Mouse (Mus musculus) liver, embryonic 14.5 days (tissue): ENCODE measurements around the gene Lyzl4. TPM values are rescaled to one million over a fixed set of nuclear protein-coding genes. Genes with fewer than 3 reads are reported as not detected.

Experiments used
- ATAC-seq: fragments of 200-750 bp; cut with Nextera tagmentation; 2 replicates; pipeline ENCODE4 v1.8.0; 2017; ENCODE audit warnings: moderate number of reproducible peaks, mild to moderate bottlenecking, moderate library complexity; ENCODE audit not compliant: insufficient read depth
- DNase-seq, 3 experiments: peaks; one replicate each; pipeline ENCODE4 v3.0.0-alpha.2; 2012 to 2013; ENCODE audit warnings: low read depth in 3 of 3, low spot score in 3 of 3
- H3K27ac ChIP-seq: fragments of 300-500 bp; sonication (generic); 2 replicates; pipeline ENCODE4 v1.5.1; 2014; ENCODE audit warnings: moderate library complexity, mild to moderate bottlenecking, control low read depth, inconsistent platforms
- H3K27me3 ChIP-seq: fragments of 300-500 bp; sonication (generic); 2 replicates; pipeline ENCODE4 v1.6.1; 2014; ENCODE audit warnings: mild to moderate bottlenecking, low read length, moderate library complexity; ENCODE audit not compliant: control insufficient read depth, insufficient read depth
- H3K36me3 ChIP-seq: fragments of 300-500 bp; sonication (generic); replicated peaks from 2 replicates; pipeline ENCODE4 v1.6.1; 2014; ENCODE audit warnings: low read depth; ENCODE audit not compliant: control insufficient read depth, insufficient read depth
- H3K4me1 ChIP-seq, 2 experiments: fragments of 200-500 bp in 1 of 2; fragments of 300-500 bp in 1 of 2; sonication (generic) in 1 of 2; replicated peaks; 2 replicates each; pipeline ENCODE4 v1.6.1; 2012 to 2014; ENCODE audit warnings: antibody characterized with exemption in 1 of 2, inconsistent platforms in 1 of 2, low read length in 1 of 2; ENCODE audit not compliant: control insufficient read depth in 2 of 2, insufficient read depth in 2 of 2
- H3K4me2 ChIP-seq: fragments of 300-500 bp; sonication (generic); 2 replicates; pipeline ENCODE4 v1.6.1; 2014; ENCODE audit warnings: low read depth, mild to moderate bottlenecking, control low read depth, moderate library complexity
- H3K4me3 ChIP-seq, 2 experiments: fragments of 200-500 bp in 1 of 2; fragments of 300-500 bp in 1 of 2; sonication (generic) in 1 of 2; 2 replicates each; pipeline ENCODE4 v1.5.1; 2012 to 2014; ENCODE audit warnings: low read depth in 2 of 2, low read length in 2 of 2, mild to moderate bottlenecking in 2 of 2, control low read depth in 1 of 2, inconsistent platforms in 1 of 2, moderate library complexity in 1 of 2; ENCODE audit not compliant: insufficient read depth in 1 of 2
- H3K9ac ChIP-seq: fragments of 300-500 bp; sonication (generic); replicated peaks from 2 replicates; pipeline ENCODE4 v1.6.1; 2014; ENCODE audit warnings: mild to moderate bottlenecking, control low read depth, moderate library complexity
- H3K9me3 ChIP-seq: fragments of 300-500 bp; sonication (generic); 2 replicates; pipeline ENCODE4 v1.6.1; 2016; ENCODE audit warnings: low read length, mixed read lengths; ENCODE audit not compliant: control insufficient read depth
- CTCF ChIP-seq: IDR thresholded peaks from 2 replicates; pipeline ENCODE4 v1.5.1; 2016; ENCODE audit warnings: antibody characterized with exemption, low read depth, control low read depth
- EP300 ChIP-seq: IDR thresholded peaks from 2 replicates; pipeline ENCODE4 v1.6.1; 2016; ENCODE audit warnings: antibody characterized with exemption, low read depth
- WGBS: fragments of 180-500 bp; shearing (Covaris S2); extraction: QIAGEN DNeasy Blood & Tissue Kit; methylation state at CpG from one replicate; pipeline ENCODE4 v1.1.7; 2014; ENCODE audit not compliant: insufficient replicate concordance; 5-methylcytosine and 5-hydroxymethylcytosine counted together
- polyA plus RNA-seq, 2 experiments: library from polyadenylated mRNA; depleted of rRNA in 1 of 2; stranded (reverse) in 1 of 2; unstranded in 1 of 2; fragments of >200 nt; fragmentation: Nextera tagmentation in 1 of 2; extraction: Ambion mirVana in 1 of 2; gene quantifications; 2 replicates each; pipeline versions ENCODE4 v1.2.1 to v1.2.3; 2012 to 2014

Gene Lyzl4
- polyA plus RNA-seq, 2 experiments = 0.15 TPM; not detected in 1

GRCm38 (mm10) chr9:121563276-121563675, 78.6 kb downstream of the Lyzl4 start:
- DNase-seq (no peak), ATAC-seq (no peak)
- no peaks in the 10 kb centered on the region for H3K36me3 ChIP-seq
- no peak overlapping the region for H3K27ac ChIP-seq
- H3K9me3 ChIP-seq = no peaks in the 10 kb centered on the region
- H3K4me2 ChIP-seq = no peak overlapping the region
- H3K9ac ChIP-seq = no peak overlapping the region
- TF ChIP-seq EP300 = no peak
- TF ChIP-seq CTCF = no peak
- no peaks in the 10 kb centered on the region for H3K27me3 ChIP-seq
- H3K4me1 ChIP-seq = 0 out of 4 replicates have a peak, but pooled peaks cover 0 to 2% of the 10 kb centered on the region in 2 experiments
- 62% methylated on average over 7 of the region's 7 CpGs for WGBS
- H3K4me3 ChIP-seq = no peak overlapping the region

DNA sequence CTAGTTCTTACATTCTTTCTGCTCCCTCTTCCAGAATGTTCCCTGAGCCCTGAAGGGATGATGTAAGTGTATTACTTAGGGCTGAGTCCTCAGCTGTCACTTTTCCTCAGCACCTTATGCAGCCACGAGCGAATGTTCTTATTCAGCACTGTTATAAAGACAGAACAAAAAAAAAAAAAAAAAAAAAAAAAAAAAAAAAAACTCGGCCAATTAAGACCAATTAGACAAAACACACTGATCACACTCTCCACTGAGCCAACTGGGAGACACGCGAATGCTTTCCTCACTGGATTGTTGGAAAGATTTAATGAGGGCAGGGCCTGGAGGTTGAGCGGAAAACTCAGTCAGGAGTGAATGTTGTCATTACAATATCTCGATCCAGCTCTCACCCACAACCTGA, 81.4 kb downstream of the Lyzl4 start:
- Histone ChIP-seq H3K36me3 (no peaks in the 10 kb centered on the region), H3K9me3 (no peaks in the 10 kb centered on the region), H3K4me1 (no peaks in the 10 kb centered on the region), H3K27me3 (no peaks in the 10 kb centered on the region), H3K4me2 (no peak overlapping the region), H3K4me3 (no peak overlapping the region), H3K27ac (no peak overlapping the region), H3K9ac (no peak overlapping the region)
- DNase-seq = no peak
- ATAC-seq = no peak
- TF ChIP-seq CTCF (no peak), EP300 (no peak)
- 51% methylated on average over 7 of the region's 7 CpGs for WGBS

- no peak for TF ChIP-seq EP300
- no peak for TF ChIP-seq CTCF
- Histone ChIP-seq H3K36me3 (no peaks in the 10 kb centered on the region), H3K27ac (no peak overlapping the region), H3K9ac (no peak overlapping the region), H3K27me3 (no peaks in the 10 kb centered on the region), H3K4me3 (no peak overlapping the region), H3K9me3 (no peaks in the 10 kb centered on the region), H3K4me1 (no peaks in the 10 kb centered on the region), H3K4me2 (no peak overlapping the region)
- ATAC-seq (no peak), DNase-seq (no peak)
- WGBS = 59% methylated on average over 6 of the region's 6 CpGs
Observed at GRCm38 (mm10) chr9:121558167-121558566, 83.7 kb downstream of the Lyzl4 start.

- Histone ChIP-seq H3K9ac (no peak overlapping the region), H3K4me1 (no peaks in the 10 kb centered on the region), H3K9me3 (no peaks in the 10 kb centered on the region), H3K4me2 (no peak overlapping the region), H3K4me3 (no peak overlapping the region), H3K27ac (no peak overlapping the region), H3K36me3 (no peaks in the 10 kb centered on the region), H3K27me3 (no peaks in the 10 kb centered on the region)
- DNase-seq (no peak), ATAC-seq (no peak)
- 4% methylated on average over 5 of the region's 5 CpGs for WGBS
- TF ChIP-seq CTCF (no peak), EP300 (no peak)
Observed at GRCm38 (mm10) chr9:121556913-121557312, 85.0 kb downstream of the Lyzl4 start.

DNA sequence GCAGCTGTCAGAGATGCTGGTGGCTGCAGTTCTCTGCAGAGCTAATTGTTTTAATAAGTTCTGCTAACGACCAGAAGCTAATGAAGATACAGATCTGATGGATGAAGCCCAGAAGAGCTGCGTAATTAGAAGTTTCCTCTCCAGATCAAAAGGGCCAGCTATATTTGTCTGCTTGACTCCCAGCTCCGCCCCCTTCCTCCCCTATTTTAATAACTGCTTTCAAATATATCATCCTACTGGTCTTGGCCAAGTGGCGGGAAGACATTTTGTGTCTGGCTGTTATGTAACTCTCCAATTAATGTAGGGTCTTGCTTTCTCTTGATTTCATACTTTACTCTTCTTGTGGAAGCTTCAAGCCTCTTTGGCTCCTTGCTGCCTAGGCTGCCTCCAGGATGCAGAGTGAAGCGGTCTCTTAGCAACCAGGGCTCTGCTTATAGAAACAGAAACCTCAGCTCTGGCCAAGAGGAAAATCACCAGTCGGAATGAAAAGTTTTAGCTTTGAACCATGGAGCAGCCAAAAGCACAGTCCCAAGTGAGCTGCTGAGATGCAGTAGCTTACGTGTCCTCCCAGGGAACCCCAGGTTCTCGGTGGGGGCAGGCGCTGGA, 86.4 kb downstream of the Lyzl4 start:
- WGBS = 50% methylated on average over 9 of the region's 9 CpGs
- ATAC-seq = no peak

More for the DNA sequence above, 86.4 kb downstream of the Lyzl4 start:
- no peaks in the 10 kb centered on the region for H3K4me1 ChIP-seq
- H3K9me3 ChIP-seq = no peaks in the 10 kb centered on the region
- no peak overlapping the region for H3K9ac ChIP-seq
- H3K4me2 ChIP-seq = no peak overlapping the region
- H3K27ac ChIP-seq = no peak overlapping the region
- no peaks in the 10 kb centered on the region for H3K36me3 ChIP-seq
- no peak overlapping the region for H3K4me3 ChIP-seq
- DNase-seq = no peak
- H3K27me3 ChIP-seq = no peaks in the 10 kb centered on the region
- no peak for TF ChIP-seq CTCF
- TF ChIP-seq EP300 = no peak
